Mouse (Mus musculus) right cerebral cortex, postnatal 4 days (tissue): Measurements from ENCODE around the gene BC061237.
"Not testable (repeated sequence)": the region's sequence is repeated elsewhere in the genome, so short reads cannot be mapped to it uniquely, and the experiment has no call there.

ENCODE experiments used
- DNase-seq: peaks from one replicate; pipeline ENCODE4 v3.0.0-alpha.2; 2022

Gene BC061237

DNA sequence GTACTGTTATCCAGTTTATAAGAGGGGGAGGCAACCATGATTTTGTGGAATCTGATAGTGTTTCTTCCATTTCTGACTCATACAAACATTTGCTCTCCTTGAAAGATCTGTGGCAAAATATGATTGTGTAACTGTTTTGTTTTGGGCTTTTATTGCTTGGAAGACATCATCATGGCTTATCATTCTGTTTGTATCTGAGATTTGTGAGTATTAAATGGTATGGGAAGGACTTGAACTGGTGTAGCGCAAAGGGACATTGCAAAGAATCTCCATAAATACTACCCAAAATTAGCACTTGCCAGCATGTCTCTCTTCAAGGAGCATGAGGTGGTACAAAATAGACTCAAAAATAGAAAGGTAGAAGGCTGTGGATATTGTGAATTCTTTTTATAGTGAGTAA is at the start of gene BC061237:
TSS of gene BC061237 (plus strand) at position 301 of the 400 bp plus-strand sequence.
- DNase-seq = not testable (repeated sequence)

DNA sequence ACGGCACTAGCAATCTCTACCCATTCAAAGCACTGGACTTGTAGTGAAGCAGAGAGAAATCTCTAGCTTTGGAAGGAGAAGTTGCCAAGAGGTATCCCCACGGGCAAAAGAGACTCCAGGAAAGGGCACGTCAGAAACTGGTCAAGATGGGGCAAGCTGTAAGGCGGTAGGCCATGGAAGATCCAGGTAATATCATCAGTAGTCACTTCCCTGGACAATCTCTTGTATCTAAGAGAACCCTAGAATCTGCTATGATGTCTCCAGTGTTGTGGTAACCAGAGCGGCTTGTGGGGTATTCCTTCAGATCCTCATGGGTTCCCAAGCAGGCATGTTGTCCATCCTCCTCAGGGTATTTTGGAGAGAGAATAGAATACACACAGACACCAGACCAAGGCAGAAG is 25.7 kb downstream of the BC061237 start, which contains the start of gene Gm17093:
TSS of gene Gm17093 (plus strand) at position 301 of the 400 bp plus-strand sequence.
- DNase-seq = not testable (repeated sequence)

GRCm38 (mm10) chr14:44547961-44548360 is 55.7 kb downstream of the BC061237 start:
- not testable (repeated sequence) for DNase-seq
